Mouse (Mus musculus): ENCODE data around the gene Wdr24. TPM values are rescaled to one million over a fixed set of nuclear protein-coding genes. Genes with fewer than 3 reads are reported as not detected.
"Not testable (repeated sequence)": the region's sequence is repeated elsewhere in the genome, so short reads cannot be mapped to it uniquely, and the experiment has no call there.

Gene Wdr24
- total RNA-seq, 1 experiment from 2014 or later, result 15.6 TPM

DNA sequence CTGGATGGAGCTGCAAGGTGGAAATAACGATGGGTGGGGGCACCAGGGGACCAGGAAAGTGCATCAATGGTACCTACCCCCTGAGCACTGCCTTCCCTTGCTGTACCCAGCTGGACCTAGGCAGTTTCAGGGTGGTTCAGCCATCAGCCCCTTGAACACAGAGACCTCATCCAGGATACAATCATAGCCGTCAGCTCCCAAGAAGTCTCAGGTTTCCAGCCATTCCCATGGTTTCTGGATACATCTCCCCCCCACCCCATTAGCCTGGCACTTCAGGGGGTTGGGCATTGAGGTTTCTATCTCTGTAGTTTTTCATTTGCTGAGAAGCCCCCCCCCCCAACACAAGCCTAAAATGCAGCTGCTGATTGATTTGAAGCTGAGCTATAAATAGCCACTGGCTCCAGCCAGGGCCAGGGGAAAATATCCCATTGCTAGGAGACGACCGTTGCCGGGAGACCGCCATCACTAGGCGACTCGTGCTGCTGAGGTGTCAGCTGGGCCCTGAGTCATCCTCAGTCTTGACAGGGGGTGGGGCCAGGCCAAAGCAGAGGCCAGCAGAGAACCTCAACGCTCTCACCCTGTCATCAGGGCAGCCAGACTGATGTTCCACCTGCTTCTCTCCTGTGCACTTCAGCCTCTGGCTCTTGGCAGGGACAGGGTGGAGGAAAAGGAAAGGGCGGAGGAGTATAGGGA is 20.5 kb upstream of the Wdr24 start:
- ATAC-seq (replicated peaks; ENCODE audit: insufficient number of reproducible peaks, low FRiP score, low TSS enrichment, poor library complexity, severe bottlenecking), result no peak

DNA sequence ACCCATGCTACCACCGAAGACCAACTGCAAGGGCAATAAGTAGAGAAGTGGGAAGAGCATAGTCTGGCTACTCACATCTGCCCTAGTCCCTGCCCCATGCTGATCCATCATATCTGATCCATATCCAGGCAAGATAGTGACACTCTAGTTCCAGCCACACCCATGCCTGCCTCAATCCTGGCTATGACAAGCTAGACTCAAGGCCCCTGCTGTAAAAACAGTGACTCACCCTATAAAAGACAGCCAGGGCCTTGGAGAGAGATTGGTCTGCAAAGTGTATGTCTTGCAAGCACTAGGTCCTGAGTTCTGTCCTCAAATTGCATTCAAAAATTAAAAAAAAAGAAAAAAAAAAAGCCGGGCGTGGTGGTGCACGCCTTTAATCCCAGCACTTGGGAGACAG is 16.9 kb upstream of the Wdr24 start:
- no peak for ATAC-seq (replicated peaks; ENCODE audit: insufficient number of reproducible peaks, low FRiP score, low TSS enrichment, poor library complexity, severe bottlenecking)

DNA sequence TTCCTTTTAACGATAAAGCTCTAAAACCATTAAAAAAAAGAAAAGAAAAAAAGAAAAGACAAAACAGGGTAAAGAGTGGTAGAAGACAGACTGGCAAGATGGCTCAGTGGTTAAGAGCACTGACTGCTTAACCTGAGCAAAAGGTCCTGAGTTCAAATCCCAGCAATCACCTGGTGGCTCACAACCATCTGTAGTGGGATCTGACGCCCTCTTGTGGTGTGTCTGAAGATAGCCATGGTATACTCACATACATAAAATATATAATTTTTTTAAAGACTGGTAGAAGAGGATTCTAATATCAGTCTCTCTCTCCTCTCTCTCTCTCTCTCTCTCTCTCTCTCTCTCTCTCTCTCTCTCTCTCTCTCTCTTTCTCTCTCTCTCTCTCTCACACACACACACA is 16.0 kb upstream of the Wdr24 start:
- not testable (repeated sequence) for ATAC-seq (replicated peaks; ENCODE audit: insufficient number of reproducible peaks, low FRiP score, low TSS enrichment, poor library complexity, severe bottlenecking)

DNA sequence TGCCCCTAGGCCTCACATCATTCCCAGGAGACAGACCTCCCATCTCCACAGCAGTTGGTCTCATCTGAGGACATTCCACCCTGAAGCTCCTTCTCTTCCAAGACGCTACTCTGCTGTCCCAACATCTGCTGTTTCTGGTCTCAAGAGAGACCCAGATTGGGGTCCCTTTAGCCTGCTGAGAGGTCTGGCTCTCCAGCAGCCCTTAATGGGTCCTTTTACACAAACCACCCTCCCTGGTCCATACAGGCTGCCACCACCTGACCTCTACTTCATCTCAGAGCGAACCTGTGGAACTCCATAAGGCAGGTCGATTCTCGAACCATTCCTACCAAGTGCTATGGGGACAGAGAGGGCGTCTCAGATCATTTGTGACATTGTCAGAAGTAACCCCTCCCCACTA is 15.4 kb upstream of the Wdr24 start:
- no peak for ATAC-seq (replicated peaks; ENCODE audit: insufficient number of reproducible peaks, low FRiP score, low TSS enrichment, poor library complexity, severe bottlenecking)

DNA sequence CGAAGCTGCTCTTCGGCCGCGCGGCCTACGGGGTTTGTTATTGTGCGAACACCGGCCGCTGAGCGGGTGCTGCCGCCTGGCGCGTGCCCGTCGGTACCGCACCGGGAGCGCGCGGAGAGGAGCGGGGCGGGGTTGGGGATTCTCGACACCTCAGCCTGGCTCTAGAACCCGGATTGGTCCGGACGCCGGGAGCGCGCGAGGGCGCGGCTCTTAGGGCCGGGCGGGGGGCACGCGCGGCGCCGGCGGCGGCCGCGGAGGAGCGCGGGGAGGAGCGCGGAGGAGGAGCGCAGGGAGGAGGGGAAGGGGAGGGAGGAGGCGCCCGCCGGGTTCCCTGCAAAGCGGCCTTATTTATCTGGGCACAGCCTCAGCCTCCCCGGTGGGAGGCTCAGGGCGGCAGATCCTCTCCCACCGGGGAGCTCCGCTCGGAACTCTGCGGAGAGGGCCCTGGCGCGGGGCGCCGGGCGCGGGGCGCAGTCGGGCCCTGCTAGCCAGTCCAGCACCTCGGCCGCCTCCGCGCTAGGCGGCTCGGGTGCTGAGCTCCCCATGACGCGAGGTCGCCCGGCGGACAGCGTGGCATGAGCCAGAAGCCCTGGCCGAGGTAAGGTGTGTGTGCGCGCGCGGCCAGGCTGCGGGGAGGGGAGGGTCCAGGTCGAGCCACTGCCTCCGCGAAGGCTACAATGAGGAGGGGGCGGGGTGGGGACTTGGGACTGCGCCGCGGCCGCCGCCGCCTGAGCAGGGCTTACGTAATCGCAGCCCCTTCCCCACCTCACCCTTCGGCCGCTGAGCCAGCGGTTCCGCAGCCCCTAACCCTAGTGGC is 14.4 kb upstream of the Wdr24 start, which contains the start of gene Fbxl16:
Gene Fbxl16 (plus strand): TSS at position 297 of the 817 bp plus-strand sequence.
- no peak for ATAC-seq (replicated peaks; ENCODE audit: insufficient number of reproducible peaks, low FRiP score, low TSS enrichment, poor library complexity, severe bottlenecking)

DNA sequence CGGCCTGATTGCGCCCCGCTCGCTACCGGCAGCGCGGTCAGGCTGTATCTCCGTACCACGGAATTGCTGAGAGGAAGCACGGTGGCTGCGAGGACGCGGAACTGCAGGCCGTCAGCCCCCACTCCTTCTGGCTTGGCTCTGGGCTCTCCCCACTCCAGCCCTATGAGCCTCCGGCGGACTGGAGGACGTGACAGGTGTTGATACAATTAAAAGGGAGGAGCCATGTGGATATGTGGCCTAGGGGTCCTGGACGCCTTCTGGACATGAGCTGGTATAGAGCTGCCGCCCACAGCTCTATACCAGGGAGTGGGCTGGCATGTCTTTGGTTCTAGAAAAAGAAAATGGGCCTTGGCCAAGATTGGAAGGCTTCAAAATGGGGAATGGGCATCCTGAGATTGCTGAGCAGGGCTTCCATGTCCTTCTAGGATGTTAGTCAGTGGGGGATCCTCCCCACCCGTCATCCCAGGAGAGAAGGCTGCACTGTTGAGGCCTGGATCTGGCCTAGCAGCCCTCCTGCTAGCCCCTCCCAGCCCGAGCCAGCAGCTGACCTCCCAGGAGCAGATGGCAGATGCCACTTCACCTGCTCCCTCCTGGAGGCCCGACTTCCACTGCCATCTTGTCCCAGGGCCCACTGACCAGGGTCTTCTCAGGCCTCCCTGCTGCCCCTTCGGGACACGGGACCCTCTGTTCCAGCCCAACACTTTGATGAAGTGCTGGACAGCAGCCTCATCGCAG is 13.7 kb upstream of the Wdr24 start:
- ATAC-seq (replicated peaks; ENCODE audit: insufficient number of reproducible peaks, low FRiP score, low TSS enrichment, poor library complexity, severe bottlenecking), result no peak

DNA sequence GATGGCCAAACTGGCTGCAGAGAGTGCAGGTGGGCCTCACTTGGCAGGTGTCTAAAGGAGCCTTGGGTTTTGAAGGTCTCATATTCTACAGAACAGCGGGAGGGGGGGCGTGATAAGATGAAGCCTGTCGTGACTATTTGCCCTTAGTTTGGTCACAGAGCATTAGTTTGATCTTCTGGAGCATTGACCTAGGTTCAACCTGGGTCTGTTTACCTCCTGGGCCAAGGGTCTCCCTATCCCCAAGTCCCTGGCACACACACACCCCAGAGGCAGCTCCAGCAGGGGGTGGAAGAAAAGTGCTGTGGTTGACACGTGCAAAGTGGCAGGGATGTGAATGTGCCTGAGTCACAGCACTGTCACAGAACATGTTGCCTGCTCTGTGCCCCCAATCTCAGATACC is 12.5 kb upstream of the Wdr24 start:
- no peak for ATAC-seq (replicated peaks; ENCODE audit: insufficient number of reproducible peaks, low FRiP score, low TSS enrichment, poor library complexity, severe bottlenecking)

DNA sequence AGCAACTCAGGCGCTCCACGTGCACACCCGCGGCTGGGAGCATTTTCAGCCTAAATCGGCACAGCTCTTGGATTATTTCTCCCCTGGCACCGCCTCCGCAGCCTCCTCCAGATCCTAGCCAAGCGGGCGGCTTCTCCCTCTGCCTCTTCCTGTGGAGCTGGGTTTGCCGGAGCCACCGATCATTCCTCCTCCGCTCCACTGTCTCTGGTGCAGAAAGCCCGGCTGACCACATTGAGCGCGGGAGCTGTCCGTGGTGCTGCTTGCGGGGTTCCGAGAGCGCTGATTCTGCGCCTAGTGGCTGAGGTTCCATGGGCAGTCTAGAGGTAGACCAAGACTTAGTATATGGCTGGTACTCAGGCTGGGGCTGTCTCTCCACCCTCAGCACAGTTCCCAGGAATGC is 10.0 kb upstream of the Wdr24 start:
- ATAC-seq (replicated peaks; ENCODE audit: insufficient number of reproducible peaks, low FRiP score, low TSS enrichment, poor library complexity, severe bottlenecking), result peak; percentile 78

DNA sequence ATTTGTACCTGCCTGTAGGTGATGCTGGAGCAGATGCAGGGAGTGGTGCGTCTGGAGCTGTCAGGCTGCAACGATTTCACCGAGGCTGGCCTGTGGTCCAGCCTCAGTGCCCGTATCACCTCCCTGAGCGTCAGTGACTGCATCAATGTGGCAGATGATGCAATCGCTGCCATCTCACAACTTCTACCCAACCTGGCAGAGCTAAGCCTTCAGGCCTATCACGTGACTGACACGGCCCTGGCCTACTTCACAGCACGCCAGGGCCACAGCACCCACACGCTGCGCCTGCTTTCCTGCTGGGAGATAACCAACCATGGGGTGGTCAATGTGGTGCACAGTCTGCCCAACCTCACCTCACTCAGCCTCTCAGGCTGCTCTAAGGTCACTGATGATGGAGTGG is 5.8 kb upstream of the Wdr24 start:
- no peak for ATAC-seq (replicated peaks; ENCODE audit: insufficient number of reproducible peaks, low FRiP score, low TSS enrichment, poor library complexity, severe bottlenecking)

DNA sequence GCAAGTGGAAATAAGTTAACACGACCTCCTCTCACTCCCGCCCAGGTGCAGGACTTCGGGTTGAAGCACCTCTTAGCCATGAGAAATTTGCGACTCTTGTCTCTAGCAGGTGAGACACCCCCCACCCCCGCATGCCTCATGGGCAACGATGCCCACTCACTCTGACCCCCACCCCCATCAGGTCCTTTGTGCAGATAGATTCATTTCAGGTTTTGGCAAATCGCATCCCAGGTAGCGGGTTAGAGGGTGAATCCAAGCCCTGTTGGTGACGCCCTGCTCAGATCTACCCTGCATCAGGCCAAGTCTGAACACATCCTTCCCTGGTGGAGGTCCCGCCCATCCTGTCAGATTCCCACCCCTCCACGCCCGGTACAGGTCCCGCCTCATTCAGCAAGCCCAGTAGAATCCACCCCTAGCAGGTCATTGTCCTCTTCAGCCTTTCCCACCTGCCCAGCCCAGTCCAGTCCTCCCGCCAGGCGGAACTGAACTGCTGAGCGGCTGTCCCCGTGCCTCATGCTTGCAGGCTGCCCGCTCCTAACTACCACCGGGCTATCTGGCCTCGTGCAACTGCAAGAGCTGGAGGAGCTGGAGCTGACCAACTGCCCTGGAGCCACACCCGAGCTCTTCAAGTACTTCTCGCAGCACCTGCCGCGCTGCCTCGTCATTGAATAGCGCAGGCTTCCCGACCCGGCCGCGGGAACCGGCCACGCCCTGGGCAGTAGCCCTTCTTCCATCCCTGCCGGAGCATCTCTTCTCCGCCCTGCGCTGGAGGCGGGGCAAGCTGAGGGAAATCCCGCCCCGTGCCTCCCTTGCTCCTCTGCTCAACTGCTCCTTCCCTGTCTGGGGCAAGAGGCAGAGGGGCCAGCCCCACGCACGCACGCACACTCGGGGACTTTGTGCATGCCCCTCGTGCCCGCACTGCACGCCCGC is 4.3 kb upstream of the Wdr24 start:
- ATAC-seq (replicated peaks; ENCODE audit: insufficient number of reproducible peaks, low FRiP score, low TSS enrichment, poor library complexity, severe bottlenecking), result no peak

DNA sequence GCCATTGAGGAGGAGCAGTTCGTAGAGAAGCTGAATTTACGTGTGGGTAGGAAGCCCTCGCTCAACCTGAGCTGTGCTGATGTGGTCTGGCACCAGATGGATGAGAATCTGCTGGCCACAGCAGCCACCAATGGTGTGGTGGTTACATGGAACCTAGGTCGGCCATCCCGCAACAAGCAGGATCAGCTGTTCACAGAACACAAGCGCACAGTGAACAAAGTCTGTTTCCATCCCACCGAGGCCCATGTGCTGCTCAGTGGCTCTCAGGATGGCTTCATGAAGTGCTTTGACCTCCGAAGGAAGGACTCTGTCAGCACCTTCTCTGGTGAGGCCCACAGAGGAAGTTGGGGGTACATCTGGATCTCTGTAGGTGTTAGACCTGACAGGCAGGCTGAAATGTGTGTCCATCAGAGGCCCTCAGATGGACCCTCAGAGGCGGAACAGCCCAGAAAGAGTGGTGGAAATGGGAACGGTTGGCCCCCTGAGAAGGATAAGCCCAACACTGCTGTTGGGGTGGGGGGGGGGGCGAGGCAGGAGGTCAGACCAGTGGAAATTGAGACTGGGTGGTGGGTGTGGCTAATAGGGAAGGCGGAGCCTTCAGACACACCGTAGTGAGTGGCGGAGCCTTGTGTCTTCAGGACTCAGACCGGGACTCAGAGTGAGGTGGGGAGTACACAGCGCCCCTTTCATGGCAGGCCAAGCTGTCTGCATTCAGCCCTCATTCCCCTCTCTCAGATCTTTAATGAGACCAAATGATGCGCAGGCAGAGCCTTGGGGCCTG is 1.1 kb downstream of the Wdr24 start:
- no peak for ATAC-seq (replicated peaks; ENCODE audit: insufficient number of reproducible peaks, low FRiP score, low TSS enrichment, poor library complexity, severe bottlenecking)

DNA sequence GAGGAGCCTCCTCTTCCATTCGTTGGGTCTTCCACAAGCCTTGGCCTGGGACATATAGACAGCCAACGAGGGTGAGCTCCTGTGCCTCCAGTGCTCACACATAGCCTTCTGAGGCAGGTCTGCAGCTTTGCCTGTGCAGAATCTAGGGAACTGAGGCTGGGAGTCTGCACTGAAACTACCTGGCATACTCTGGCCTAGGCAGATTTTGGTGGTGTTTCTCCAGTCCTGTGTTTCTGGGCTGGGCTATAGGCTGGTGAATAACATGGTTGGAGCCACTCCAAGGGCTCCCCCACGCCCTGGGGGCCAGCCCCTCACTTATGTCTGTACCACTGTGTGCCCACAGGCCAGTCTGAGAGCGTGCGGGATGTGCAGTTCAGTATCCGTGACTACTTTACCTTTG is 1.9 kb downstream of the Wdr24 start:
- ATAC-seq (replicated peaks; ENCODE audit: insufficient number of reproducible peaks, low FRiP score, low TSS enrichment, poor library complexity, severe bottlenecking), result no peak

DNA sequence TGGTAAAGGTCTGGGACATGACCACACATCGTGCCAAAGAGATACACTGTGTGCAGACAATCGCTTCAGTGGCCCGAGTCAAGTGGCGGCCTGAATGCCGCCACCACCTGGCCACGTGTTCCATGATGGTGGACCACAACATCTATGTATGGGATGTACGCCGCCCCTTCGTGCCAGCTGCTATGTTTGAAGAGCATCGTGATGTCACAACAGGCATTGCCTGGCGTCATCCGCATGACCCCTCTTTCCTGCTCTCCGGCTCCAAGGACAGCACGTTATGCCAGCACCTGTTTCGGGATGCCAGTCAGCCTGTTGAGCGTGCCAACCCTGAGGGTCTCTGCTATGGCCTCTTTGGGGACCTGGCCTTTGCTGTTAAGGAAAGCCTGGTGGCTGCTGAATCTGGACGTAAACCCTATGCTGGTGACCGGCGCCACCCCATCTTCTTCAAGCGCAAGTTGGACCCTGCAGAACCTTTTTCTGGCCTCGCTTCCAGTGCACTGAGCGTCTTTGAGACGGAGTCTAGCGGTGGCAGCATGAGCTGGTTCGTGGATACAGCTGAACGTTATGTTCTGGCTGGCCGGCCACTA is 2.6 kb downstream of the Wdr24 start:
- no peak for ATAC-seq (replicated peaks; ENCODE audit: insufficient number of reproducible peaks, low FRiP score, low TSS enrichment, poor library complexity, severe bottlenecking)

DNA sequence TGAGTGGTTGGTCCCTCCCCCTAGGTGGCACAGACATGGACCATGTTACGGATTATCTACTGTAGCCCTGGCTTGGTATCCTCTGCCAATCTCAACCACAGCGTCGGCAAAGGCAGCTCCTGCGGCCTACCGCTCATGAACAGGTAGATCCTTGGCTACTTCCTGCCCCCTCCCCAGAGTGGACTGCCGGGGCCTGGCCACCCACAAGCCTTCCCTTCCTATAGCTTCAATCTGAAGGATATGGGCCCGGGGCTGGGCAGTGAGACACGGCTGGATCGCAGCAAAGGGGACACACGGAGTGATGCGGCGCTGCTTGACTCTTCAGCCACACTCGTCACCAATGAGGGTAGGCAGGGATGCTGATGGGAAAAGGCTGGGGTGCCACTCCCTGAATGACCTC is 3.6 kb downstream of the Wdr24 start:
- no peak for ATAC-seq (replicated peaks; ENCODE audit: insufficient number of reproducible peaks, low FRiP score, low TSS enrichment, poor library complexity, severe bottlenecking)

DNA sequence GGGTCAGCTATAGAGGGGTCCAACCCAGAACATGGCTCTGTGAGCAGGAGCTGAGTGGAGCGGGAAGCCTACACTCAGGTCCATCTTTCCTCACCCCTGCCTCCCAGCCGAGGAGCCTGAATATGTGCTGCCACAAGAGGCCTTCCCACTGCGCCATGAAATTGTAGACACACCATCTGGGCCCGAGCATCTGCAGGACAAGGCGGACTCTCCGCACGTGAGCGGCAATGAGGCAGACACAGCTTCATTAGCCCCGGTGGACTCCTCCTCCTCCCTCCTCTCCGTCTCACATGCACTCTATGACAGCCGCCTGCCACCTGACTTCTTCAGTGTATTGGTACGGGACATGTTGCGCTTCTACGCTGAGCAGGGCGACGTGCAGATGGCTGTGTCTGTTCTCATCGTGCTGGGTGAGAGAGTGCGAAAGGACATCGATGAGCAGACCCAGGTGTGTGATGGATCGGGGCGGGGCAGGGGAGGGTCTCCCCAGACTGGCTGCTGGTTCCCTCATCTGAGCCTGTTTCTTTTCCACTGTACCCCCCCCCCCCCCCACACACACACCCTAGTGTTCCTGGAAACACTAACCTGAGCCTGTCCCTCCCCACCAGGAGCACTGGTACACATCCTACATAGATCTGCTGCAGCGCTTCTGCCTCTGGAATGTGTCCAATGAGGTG is 4.3 kb downstream of the Wdr24 start:
- ATAC-seq (replicated peaks; ENCODE audit: insufficient number of reproducible peaks, low FRiP score, low TSS enrichment, poor library complexity, severe bottlenecking), result no peak

DNA sequence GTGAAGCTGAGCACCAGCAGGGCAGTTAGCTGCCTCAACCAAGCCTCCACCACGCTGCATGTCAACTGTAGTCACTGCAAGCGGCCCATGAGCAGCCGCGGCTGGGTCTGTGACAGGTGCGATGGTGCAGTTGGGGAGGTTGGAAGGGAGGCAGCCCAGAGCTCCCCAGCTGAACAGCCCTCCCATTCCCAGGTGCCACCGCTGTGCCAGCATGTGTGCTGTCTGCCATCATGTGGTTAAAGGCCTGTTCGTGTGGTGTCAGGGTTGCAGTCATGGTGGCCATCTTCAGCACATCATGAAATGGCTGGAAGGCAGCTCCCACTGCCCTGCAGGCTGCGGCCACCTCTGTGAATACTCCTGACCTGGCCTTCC is 4.8 kb downstream of the Wdr24 start:
- ATAC-seq (replicated peaks; ENCODE audit: insufficient number of reproducible peaks, low FRiP score, low TSS enrichment, poor library complexity, severe bottlenecking), result no peak
